Mouse (Mus musculus) lung, postnatal 14 days (tissue): ENCODE data around the gene Gucy2d.

Experiments
- DNase-seq: peaks from one replicate; pipeline ENCODE4 v3.0.0; 2021

Gene Gucy2d

DNA sequence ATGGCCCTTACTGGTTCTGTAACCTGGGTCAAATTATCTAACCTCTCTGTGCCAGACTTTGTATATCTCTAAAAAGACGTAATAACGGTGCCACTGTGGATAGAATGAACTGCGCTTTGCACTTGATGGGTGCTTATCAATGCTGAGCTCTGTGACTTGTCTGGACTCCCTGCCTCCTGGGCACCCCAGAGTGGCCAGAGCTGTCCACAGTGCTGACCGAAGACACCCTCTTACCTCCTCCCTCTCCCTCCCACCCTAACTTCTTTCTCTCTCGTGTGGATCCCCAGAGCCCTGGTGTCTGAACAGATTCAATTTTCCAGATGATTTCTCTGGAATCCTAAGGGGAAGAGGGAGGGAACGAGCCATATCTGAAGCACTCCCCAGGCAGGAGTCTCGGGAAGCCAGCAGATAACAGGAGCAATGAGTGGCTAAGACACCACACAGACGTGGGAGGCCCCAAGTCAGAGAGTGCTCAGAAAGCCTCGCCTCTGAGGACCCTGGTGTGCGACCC lies at the start of gene Gucy2d:
TSS of gene Gucy2d (plus strand) at position 461 of the 511 bp plus-strand sequence.
- DNase-seq: no peak

DNA sequence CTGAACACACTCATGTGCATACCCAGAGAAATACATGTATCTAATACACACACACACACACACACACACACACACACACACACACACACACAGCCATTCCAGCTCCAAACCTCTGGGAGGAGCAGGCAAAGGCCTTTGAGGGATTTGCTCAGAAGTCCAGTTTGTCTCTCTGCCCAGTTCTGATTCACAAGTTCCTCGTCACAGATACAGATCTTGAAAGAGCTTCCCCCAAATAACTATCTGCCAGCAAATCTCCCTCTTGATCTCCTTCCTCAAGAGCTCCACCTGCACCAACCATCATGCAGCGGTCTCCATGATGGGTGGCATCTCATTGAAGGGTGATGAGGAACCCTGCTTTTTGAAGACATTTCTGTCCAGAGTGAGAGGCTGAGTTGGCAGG lies 49.7 kb upstream of the Gucy2d start:
- no peak for DNase-seq

DNA sequence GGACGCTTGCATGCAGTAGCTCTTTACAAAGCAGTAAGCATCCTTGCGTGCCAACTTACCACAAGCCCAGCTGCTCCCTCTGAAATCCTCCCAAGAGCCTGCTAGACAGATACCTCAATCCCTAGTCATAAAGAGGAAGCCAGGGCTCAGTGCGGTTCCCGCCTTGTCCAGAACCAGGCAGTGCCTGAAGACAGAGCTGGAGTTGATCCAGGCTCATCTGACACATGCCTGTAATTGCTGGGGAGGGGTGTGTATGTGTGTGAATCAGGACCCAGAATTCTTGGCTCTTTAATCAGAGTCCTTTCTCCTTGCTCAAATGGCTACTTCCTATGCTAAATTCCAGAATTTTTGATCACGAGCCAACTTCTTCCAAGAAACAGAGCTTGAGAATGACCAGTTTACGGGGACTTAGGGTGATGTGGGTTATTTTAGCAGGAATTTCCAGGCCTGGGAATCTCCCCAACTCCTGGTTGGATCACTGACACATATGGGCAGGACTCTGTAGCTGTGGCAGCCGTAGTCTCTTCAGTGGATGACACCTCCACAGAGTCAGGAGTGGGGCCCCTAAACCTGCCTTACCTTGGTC lies 48.8 kb upstream of the Gucy2d start:
- DNase-seq: no peak

DNA sequence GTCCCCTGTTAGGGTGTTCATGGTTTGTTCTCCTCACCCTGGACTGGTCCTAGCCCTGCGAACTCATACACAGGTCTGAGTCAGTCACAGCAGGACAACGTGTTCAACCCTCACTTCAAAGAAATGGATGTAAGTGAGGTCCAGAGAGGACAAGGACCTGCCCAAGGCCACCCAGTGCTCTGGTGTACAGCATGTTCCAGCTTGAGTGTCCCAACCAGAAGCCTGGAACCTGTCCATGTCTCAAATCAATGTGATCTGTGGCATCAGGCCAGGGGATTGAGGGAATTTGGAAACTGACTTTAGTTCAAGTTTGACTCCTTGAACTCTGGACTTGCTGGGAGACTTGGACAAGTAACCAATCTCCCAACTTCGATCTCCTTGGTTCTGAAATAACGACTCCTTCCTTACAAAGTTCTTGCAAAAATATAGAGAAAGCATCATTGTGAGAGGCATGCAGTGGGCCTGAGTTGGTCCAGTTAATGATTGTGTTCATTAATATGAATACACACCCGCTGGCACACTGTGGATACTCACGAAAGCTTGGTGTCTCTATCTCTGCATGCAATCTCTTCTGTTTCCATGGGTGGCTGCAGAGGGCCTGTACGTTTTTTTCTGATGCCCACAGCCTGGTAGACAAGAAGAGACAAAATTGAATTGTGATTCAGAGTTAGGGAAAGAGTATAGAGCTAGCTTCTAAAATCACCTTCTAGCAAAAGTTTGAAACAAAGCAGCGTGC lies 47.6 kb upstream of the Gucy2d start:
- peak; percentile 13 for DNase-seq

DNA sequence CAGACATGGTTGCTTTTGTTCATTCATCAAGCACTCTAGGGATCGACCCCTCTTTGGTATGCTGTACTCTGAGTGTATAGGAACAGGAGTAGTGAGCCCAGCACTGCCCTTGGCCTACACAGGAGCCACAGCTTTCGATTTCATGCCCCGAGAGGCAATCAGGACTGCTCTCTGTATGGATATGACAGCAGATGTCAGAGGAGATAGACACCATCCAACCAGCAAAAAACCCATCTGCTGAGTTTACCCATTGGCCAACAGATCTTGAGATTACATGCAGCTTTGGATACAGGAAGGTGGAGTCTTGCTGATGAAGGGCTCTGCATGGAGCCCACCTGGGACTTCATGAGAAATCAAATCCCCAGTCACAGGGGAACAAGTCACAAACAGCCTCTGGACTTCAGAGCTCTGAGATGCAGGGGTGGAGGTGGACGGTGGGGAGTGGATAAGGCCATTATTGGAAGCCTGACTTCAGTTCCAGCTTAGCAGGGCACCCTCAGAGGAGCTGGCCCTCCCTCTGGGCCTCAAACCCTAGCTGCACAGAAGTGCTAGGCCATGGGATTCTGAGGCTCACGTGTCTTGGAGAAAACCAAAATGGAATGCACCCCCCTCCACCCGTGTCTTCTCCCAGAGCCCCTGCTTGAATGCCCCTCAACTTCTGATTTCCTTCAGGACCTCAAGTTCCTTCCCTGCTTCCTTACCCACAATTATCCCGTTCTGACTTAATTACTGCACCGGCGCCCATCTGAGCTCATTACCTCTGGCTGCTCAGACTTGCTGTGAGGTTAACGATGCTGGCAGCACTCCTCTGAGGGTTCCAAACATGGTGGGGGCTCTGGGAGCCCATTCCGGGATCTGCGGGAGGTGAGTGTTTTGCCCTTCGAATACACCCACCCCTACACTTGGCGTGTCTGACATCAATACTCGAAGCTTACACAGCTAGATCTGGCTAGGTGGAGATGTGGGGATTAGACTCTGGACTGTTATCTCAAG lies 37.3 kb upstream of the Gucy2d start:
- no peak for DNase-seq

DNA sequence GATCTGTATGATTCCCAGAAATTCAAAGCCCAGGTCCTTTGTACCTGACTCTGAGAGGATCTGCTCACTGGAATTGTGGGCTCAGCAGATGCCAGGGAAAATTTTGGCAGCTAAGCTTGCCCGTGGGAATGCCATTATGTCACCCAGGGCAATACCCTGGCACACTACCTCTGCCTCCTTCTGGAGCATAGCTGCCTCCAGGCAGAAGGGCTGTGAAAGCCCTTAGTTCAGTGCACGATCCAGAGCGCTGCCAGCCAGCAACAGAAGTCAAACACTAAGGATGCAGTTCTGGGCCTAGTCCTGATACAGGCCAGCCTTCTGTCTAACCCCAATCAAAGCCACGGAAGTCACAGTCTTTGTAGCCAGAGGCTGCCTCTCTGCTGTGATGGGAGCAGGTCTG lies 36.2 kb upstream of the Gucy2d start:
- no peak for DNase-seq

DNA sequence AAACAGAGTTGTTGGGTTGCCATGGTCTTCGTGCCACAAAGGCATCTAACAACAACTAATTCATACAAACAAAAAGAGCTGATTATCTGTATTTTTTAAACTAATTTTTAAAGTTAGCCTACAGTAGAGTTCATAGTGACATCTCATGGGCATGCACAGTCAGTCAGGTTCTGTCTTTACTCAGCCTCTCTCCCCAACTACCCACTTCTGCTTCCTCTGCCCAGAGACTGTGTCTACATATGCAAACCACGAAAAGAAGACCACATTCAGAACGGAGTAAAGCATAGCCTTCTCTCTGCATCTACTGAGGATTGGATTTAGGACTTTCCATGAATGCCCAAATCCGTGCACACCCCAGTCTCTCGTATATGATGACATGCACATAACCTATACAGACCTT lies 32.6 kb upstream of the Gucy2d start:
- DNase-seq: no peak

DNA sequence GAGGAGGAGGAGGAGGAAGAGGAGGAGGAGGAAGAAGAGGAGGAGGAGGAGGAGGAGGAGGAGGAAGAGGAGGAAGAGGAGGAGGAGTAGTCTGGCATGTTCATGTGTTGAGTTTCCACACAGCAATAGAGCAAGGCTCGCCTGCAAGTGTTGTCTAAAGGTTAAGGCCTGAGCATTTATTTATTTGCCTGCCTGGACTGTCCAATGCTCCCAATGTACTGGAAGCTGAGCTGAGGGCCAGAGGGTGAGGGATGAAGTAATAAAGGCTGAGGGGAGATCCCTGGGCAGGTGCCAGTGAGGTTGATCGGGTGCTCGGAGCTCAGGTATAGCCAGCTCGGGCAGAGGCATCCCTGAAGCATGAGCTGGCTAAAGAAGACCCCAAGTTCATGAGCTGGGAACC lies 27.1 kb upstream of the Gucy2d start:
- DNase-seq: no peak

DNA sequence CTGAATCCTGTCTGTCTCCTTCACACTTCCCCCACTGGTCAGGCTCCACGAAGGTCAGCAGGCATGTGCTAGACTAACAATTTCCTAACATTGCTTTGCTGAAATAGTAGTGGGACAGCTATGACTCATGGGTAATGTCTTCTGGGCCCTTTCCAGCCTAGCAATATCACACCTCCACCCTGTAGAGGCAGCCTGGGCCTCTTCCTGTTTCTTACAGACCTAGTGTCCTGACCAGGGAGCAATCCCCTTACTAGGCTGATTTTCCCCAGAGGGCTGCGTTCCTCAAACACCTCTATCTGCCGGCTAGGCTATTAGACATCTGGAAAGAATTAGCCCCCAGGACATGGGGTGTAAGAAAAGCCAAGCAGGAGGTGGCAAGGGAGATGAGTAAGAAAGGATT lies 24.7 kb upstream of the Gucy2d start:
- DNase-seq: no peak

DNA sequence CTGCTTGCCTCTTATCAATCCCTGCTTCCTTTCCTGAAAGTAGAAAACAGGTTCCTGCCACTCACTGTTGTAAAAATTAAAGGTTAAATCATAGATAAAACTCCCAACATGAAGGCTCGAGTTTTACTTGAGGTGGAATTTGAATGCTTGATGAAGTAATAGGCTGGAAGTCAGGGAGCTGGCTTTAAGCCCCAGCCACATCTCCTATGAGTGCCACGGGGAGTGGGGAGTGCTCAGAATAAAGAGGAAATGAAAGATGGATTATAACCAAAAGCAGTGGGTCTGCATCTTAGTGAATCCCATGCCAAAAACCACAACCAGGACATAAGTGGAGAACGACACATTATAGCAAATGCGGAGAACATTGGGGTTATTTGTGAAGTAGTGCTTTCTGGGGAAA lies 24.2 kb upstream of the Gucy2d start:
- no peak for DNase-seq

DNA sequence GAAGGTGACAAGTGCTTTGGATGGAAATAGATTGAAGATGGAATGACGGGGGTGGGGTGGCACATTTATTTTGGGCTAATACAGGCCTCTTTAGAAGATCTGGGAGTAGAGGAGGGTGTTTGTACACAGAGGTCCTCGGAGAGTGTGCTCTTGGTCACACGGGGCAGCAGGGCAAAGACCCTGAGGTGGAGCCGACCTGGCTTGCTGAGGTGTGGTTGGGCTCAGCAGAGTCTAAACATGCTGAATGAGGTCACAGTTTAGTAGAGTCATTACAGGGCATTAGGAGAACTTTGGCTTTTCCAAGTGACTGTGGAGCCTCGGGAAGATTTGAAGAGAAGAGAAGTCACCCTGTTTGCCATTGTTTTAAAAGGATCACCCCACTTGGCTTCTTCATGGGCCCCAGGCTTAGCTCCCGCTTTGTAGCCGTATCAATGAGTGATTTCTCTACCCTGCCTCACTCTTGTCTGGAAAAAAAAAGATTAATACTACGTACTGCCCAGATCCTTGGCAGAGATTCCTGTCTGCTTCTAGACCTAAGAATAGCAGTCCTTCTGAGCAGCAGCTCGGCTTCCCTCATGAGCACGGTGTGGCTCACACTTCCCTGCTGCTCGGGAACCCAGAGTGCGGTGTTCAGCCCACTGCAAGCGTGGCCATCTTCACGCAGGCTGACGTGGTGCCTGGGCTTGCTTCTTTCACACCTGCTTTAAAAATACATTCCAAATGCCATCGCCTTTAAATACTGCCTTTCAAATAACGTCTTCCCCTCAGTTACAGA lies 22.0 kb upstream of the Gucy2d start:
- DNase-seq: no peak

DNA sequence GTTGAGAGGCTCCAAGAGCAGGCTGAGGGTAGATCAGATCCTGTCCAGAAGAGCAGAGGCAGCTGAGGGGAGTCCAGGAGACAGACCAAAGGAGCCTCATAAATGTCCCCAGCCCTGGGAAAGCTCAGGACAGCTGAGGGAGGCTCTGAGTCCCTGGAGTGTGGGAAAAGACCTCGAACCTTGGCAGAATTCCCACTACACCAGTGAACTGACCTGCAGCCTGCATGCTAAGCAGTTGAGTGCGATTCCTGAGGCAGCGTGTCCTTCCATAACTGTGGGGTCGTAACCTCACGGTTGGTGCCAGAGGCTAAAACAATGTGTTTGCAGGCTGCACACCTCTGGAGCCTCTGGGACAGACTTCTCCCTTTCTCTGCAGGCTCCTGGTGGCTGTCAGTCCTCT lies 20.9 kb upstream of the Gucy2d start:
- DNase-seq: no peak

DNA sequence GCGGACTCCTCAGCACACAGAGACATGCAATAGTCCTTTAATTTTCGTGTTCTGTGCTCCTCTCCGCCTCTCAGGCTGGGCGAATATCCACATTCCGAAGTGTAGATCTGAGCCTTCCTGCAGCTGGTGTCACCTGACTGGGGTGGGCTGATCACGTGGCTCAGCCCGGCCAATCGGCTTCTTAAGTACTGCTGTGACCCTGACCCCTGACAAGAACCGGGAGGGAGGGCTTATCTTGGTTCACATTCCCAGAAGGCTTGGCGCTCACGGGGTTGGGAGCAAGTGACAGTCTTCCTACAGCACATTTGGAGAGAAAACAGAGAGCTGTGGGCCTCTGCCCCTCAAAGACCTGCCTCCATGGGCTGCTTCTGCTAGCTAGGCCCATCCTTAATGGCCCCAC lies 16.7 kb upstream of the Gucy2d start:
- DNase-seq: no peak

DNA sequence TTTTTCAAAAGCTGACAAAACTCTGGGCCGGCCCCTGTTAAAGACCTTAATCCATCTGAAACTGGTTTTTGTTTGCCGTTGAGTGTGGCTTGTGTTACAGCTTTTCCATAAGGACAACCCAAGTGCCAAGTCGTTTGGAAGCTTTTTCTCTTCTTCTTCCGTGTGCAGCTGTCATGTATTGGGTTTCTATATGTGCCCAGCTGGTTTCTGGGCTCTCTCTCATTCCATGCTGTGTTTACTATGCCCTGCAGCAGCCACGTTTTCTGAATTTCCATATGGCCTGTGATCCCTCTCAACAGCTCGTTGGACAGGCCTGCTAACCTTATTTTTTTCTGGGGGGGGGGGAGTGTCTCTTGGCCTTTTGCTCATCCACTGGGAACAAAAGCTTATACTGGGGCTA lies 15.8 kb upstream of the Gucy2d start:
- no peak for DNase-seq

DNA sequence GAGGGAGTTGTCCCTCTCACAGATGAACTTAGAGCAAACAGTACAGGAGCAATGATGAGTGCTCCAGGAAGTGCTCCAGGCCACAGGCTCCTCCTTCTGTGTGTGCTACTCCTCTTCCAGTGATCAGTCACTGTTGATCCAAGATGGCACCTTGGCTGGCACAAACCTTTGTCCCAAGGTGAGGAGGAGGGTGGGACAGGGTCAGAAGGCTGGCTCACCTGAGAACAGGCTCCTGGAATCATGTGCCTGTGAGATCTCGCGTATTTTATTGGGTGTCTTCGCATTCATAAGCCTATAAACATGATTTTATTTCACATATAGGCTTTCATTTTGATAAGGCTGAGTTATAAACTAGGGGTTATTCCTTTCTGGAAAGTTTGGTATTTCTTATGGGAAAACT lies 14.7 kb upstream of the Gucy2d start:
- no peak for DNase-seq

DNA sequence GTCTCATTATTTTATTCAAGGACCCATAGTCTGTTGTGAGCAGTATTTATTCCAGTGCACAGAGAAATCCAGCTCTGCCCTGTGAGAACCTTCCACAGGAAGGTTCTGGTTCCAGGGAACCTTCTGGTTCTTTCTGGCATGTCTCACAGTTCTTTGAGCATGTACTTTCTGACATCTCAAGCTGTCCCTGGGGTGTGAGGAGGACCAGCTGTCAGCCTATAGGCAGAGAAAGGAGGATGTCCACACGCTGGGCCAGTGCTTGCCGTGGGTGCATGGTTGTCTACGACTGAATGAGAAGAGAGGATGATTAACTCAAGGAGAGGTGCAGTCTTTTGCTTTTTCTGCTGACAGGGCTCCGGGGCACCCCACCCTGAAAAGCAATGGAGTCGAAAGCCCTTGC lies 13.6 kb upstream of the Gucy2d start:
- DNase-seq: no peak

DNA sequence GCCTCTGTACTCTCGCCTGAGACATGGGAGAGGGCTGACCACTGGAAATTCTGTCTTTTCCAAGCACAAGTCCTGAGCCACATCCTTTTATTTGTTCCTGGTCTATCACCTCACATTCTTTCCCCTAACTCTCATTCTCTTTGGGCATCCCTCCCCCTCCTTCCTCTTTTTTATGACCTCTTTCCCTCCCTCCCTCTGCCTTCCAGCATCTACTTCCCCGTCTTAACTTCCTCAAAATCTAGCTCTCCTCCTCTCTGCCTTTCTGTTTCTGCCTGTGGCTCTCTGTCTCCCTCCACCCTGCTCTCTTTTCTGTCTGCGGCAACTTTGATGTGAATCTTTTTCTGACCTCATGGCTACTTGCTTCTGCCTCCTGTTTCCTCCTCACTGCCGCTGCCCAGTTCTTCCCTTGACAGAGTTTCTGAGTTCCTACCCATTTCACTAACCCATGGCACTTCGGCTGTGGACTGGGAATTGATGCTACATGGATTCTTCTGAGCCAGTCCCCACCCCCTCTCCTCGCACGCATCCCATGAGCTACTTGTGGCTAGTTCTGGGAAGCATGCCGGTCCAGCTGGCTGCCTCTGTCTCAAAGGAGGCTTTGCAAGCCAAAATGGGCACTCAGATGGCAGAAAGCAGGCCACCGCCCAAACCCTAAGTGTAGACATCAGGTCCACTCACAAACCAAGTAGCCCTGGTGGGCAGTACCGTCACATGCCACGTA lies 12.9 kb upstream of the Gucy2d start:
- DNase-seq: no peak

DNA sequence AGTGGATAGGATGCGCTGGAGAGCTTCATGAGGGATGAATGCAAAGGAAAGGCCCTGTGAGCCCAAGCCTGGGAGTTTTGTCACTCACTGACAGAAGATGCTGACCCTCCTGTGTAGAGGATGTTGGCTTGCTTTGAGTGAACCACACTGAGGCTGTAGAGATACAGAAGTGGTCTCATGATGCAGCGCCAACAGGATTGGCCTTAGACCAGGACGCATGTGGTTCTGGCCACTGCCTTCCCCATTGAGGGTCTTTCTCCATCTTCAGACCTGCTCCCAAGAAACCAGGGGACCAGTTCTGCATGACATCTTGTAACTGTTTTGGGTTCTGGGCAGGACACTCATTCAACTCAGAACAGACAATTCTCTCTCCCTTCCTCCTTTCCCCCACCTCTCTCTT lies 10.6 kb upstream of the Gucy2d start:
- DNase-seq: no peak

DNA sequence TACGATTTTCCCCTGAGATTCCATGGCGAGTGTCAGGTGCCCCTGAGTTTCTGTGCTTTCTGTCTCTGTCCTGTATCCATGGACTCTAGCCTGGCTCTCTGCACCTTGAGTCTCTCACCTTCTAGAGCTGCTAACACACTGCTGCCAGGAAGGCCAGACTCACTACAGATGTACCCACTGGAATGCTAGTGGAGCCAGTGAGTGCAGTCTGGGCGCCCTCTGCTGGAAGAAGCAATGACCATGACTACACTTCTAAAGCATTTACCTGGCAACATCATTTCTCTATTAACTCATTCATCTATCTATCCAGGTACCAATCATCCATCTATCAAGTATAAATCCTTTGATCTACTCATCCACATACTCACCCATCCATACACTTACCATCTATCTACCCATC lies 9.4 kb upstream of the Gucy2d start:
- DNase-seq: peak; percentile 78

DNA sequence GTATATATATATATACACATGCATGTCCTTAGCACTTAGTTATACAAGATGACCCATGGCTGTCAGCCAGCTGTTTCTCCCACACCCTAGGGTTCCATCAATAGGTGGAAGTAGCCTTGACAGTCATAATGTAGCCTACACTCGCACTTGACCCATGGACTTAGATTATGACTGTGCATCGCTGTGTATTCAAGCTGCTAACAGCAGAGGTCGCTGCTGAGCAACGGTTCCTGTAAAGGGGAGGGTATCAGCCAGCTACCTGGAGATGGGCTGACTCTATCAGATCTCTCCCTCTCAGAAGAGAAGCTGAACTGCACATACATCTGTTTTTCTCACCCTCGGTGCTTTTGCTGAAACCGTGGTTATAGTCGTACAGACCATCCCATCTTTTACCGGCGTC lies 2.6 kb upstream of the Gucy2d start:
- peak; percentile 57 for DNase-seq

DNA sequence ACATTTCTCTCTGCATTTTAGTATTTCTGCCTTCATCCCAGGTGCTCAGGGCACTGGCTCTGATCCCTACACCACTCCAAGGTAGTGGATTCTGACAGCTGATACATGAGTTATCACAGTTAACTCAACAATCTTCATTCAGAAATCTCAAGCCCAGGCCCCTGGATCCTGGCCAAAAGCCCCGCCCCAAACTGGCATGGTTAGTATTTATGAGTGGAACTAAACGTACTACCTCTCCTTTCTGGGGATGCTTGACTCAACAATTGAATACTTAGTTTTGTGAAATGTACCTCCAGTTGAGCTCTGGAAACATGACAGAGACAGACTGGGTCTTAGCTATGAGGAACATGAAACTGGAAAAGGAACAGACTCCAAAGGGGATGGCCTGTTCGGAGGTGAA lies 6.7 kb downstream of the Gucy2d start:
- peak; percentile 7 for DNase-seq
